In the genomic region with DNA sequence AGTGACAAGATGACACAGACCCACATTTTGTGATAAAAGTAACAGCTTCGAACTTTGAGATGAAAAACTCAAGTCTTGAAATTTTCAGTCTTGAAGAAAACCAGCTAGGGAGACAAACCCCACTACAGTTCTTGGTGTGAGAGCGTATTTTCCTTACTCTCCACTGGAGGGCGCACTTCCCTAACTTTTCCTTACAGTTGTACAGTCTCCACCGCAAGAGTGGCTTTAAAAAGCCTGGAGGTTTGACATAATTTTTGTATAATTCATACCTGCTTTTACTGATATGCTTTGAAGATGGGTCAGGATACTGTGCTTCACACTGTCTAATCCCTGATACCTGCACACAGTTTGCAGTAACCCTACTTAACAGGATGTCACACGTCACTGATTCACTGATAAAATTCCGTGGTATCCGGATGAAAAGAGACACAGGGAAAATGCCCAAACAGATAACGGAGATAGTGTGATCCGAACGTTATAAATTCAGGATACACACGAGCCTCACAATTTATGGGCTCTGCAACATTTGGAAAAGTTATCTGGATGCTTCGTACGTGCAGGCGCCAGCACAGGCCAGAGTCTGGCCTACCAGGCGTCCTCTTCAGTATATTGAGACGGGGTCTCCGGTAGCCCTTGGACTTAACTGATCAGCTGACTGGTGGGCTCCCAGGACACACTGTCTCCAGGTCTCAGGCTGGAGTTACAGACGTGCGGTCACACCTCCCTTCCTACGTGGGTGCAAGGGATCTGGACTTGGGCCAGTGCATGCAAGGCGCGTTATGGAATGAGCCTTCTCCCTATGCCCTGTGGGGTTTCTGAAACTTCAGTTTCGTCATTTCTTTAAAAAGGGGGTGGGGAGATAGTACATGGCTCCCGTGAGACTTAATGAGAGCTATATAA, we compare ENCODE assay signal across 8 mouse cellular contexts.
A peak's percentile ranks its signal among the peaks of the same experiment; 100 is the strongest.
DNase-seq lines count a peak whose midpoint lies in the region; ATAC-seq lines count a peak whose summit lies in the region.

No protein-coding gene starts in this region.

- no peaks in the 10 kb centered on the region for H3K36me3 ChIP-seq in forebrain, embryonic 16.5 days (ENCODE audit: control insufficient read depth, insufficient read depth)
- H3K36me3 ChIP-seq in intestine, embryonic 14.5 days (ENCODE audit: control insufficient read depth, insufficient read depth, low read length) = no peaks in the 10 kb centered on the region
- no peaks in the 10 kb centered on the region for H3K36me3 ChIP-seq in limb, embryonic 13.5 days
- H3K36me3 ChIP-seq in neural tube, embryonic 13.5 days = no peaks in the 10 kb centered on the region

- peak; percentile 26 to 36 for DNase-seq in urinary bladder, adult 18-20 months (ENCODE audit: low spot score in 2 of 2)
- DNase-seq in urinary bladder, postnatal 10 days (ENCODE audit: low spot score) = no peak
- DNase-seq in cerebellum, adult 11-12 months = peak; percentile 32
- peak; percentile 82 for DNase-seq in intestine, embryonic 14.5 days (ENCODE audit: low spot score)
- DNase-seq in T-cell, adult 2 months (ENCODE audit: low spot score) = no peak

- peaks cover 14% of the 10 kb centered on the region for H3K4me1 ChIP-seq in forebrain, embryonic 16.5 days (replicated peaks; ENCODE audit: control insufficient read depth, insufficient read depth, low read length)
- no peaks in the 10 kb centered on the region for H3K4me1 ChIP-seq in intestine, embryonic 14.5 days (replicated peaks; ENCODE audit: control insufficient read depth, insufficient read depth, low read length)
- H3K4me1 ChIP-seq in limb, embryonic 13.5 days = peaks cover 22% of the 10 kb centered on the region
- H3K4me1 ChIP-seq in neural tube, embryonic 13.5 days (replicated peaks) = peaks cover 21% of the 10 kb centered on the region

- 59% methylated on average over 24 of the region's 24 CpGs for WGBS in forebrain, embryonic 16.5 days
- 39% methylated on average over 24 of the region's 24 CpGs for WGBS in intestine, embryonic 14.5 days
- WGBS in limb, embryonic 13.5 days = 47% methylated on average over 24 of the region's 24 CpGs
- 54% methylated on average over 24 of the region's 24 CpGs for WGBS in neural tube, embryonic 13.5 days

- H3K27me3 ChIP-seq in forebrain, embryonic 16.5 days (replicated peaks; ENCODE audit: control insufficient read depth, insufficient read depth, low read length) = 0 out of 2 replicates have a peak, but pooled peaks cover 4% of the 10 kb centered on the region
- no peaks in the 10 kb centered on the region for H3K27me3 ChIP-seq in intestine, embryonic 14.5 days (replicated peaks; ENCODE audit: control insufficient read depth, insufficient read depth, low read length)
- peaks cover 8% of the 10 kb centered on the region; the same call in 1 of the 2 replicates for H3K27me3 ChIP-seq in limb, embryonic 13.5 days
- H3K27me3 ChIP-seq in neural tube, embryonic 13.5 days = peaks cover 39% of the 10 kb centered on the region

- no peak overlapping the region for H3K4me2 ChIP-seq in forebrain, embryonic 16.5 days (ENCODE audit: low read length)
- no peak overlapping the region for H3K4me2 ChIP-seq in intestine, embryonic 14.5 days (ENCODE audit: low read length)
- H3K4me2 ChIP-seq in limb, embryonic 13.5 days (replicated peaks) = peak overlapping the region; percentile 31
- H3K4me2 ChIP-seq in neural tube, embryonic 13.5 days = no peak overlapping the region; the same call in 1 of the 2 replicates

- H3K9me3 ChIP-seq in forebrain, embryonic 16.5 days (ENCODE audit: control insufficient read depth, low read length) = no peaks in the 10 kb centered on the region
- no peaks in the 10 kb centered on the region for H3K9me3 ChIP-seq in intestine, embryonic 14.5 days (ENCODE audit: control insufficient read depth, low read length)
- H3K9me3 ChIP-seq in limb, embryonic 13.5 days = no peaks in the 10 kb centered on the region
- no peaks in the 10 kb centered on the region for H3K9me3 ChIP-seq in neural tube, embryonic 13.5 days

- peak; percentile 69 for ATAC-seq in forebrain, embryonic 16.5 days
- ATAC-seq in intestine, embryonic 14.5 days (replicated peaks; ENCODE audit: low FRiP score, low TSS enrichment, low read depth) = peak; percentile 63
- ATAC-seq in limb, embryonic 13.5 days (ENCODE audit: low FRiP score, low read depth) = peak; percentile 37
- ATAC-seq in neural tube, embryonic 13.5 days (ENCODE audit: low read depth) = peak; percentile 68

- H3K9ac ChIP-seq in forebrain, embryonic 16.5 days (replicated peaks; ENCODE audit: low read depth, low read length) = no peak overlapping the region
- no peak overlapping the region for H3K9ac ChIP-seq in intestine, embryonic 14.5 days (ENCODE audit: low read length)
- no peak overlapping the region for H3K9ac ChIP-seq in limb, embryonic 13.5 days
- H3K9ac ChIP-seq in neural tube, embryonic 13.5 days = no peak overlapping the region

- H3K27ac ChIP-seq in forebrain, embryonic 16.5 days (ENCODE audit: low read length) = no peak overlapping the region
- H3K27ac ChIP-seq in intestine, embryonic 14.5 days (ENCODE audit: low read depth) = no peak overlapping the region
- H3K27ac ChIP-seq in limb, embryonic 13.5 days = no peak overlapping the region
- no peak overlapping the region; the same call in 1 of the 2 replicates for H3K27ac ChIP-seq in neural tube, embryonic 13.5 days (replicated peaks)

- no peak overlapping the region for H3K4me3 ChIP-seq in forebrain, embryonic 16.5 days (replicated peaks; ENCODE audit: low read length)
- no peak overlapping the region for H3K4me3 ChIP-seq in intestine, embryonic 14.5 days (ENCODE audit: low read depth, low read length)
- no peak overlapping the region for H3K4me3 ChIP-seq in limb, embryonic 13.5 days
- H3K4me3 ChIP-seq in neural tube, embryonic 13.5 days = no peak overlapping the region

Comparison
In these comparisons a context has a peak if more than half of its experiments do, and no peak if none do; other contexts are left out.
1. DNase-seq: peak in urinary bladder, adult 18-20 months (2 of 2), cerebellum, adult 11-12 months (single experiment) and intestine, embryonic 14.5 days (single experiment); none in urinary bladder, postnatal 10 days (single experiment) and T-cell, adult 2 months (single experiment).
2. Peak in every context shown above with its lines, with median percentiles within 50 percentile points of each other: ATAC-seq.